Mouse (Mus musculus) limb, embryonic 14.5 days (tissue): ENCODE measurements around the gene Col7a1. TPM values are rescaled to one million over a fixed set of nuclear protein-coding genes. Genes with fewer than 3 reads are reported as not detected.

Experiments
- ATAC-seq: fragments of 200-750 bp; cut with Nextera tagmentation; 2 replicates; pipeline ENCODE4 v1.8.0; 2017; ENCODE audit warnings: low read depth, moderate number of reproducible peaks, moderate TSS enrichment; ENCODE audit not compliant: low FRiP score
- DNase-seq: peaks from one replicate; pipeline ENCODE4 v3.0.0-alpha.2; 2015; ENCODE audit warnings: low spot score
- H3K27ac ChIP-seq: fragments of 300-500 bp; sonication (generic); replicated peaks from 2 replicates; pipeline ENCODE4 v1.5.1; 2014; ENCODE audit warnings: low read depth, mild to moderate bottlenecking, low read length, moderate library complexity, mixed read lengths
- H3K27me3 ChIP-seq: fragments of 300-500 bp; sonication (generic); 2 replicates; pipeline ENCODE4 v1.6.1; 2014; ENCODE audit warnings: low read length, mixed read lengths; ENCODE audit not compliant: control insufficient read depth, insufficient read depth
- H3K36me3 ChIP-seq: fragments of 300-500 bp; sonication (generic); 2 replicates; pipeline ENCODE4 v1.6.1; 2014; ENCODE audit warnings: mild to moderate bottlenecking, low read length, moderate library complexity, mixed read lengths; ENCODE audit not compliant: control insufficient read depth, insufficient read depth
- H3K4me1 ChIP-seq: fragments of 300-500 bp; sonication (generic); 2 replicates; pipeline ENCODE4 v1.6.1; 2014; ENCODE audit warnings: antibody characterized with exemption, low read length, mixed read lengths; ENCODE audit not compliant: control insufficient read depth, insufficient read depth
- H3K4me2 ChIP-seq: fragments of 300-500 bp; sonication (generic); replicated peaks from 2 replicates; pipeline ENCODE4 v1.6.1; 2014; ENCODE audit warnings: low read depth, mild to moderate bottlenecking, low read length, moderate library complexity; ENCODE audit not compliant: severe bottlenecking
- H3K4me3 ChIP-seq: fragments of 300-500 bp; sonication (generic); replicated peaks from 2 replicates; pipeline ENCODE4 v1.5.1; 2014; ENCODE audit warnings: low read length
- H3K9ac ChIP-seq: fragments of 300-500 bp; sonication (generic); 2 replicates; pipeline ENCODE4 v1.6.1; 2014; ENCODE audit warnings: mild to moderate bottlenecking, low read depth, low read length, moderate library complexity; ENCODE audit not compliant: severe bottlenecking
- H3K9me3 ChIP-seq: fragments of 300-500 bp; sonication (generic); 2 replicates; pipeline ENCODE4 v1.6.1; 2016; ENCODE audit warnings: low read length; ENCODE audit not compliant: control insufficient read depth
- POLR2A ChIP-seq: fragments of 200-500 bp; IDR thresholded peaks from 2 replicates; pipeline ENCODE4 v1.8.0; 2012; ENCODE audit warnings: inconsistent platforms, mild to moderate bottlenecking, moderate library complexity, borderline replicate concordance; ENCODE audit not compliant: insufficient read depth, insufficient read length; ENCODE audit errors: extremely low read depth
- WGBS: fragments of 180-500 bp; shearing (Covaris S2); extraction: QIAGEN DNeasy Blood & Tissue Kit; methylation state at CpG from one replicate; pipeline ENCODE4 v1.1.7; 2014; 5-methylcytosine and 5-hydroxymethylcytosine counted together
- polyA plus RNA-seq, 2 experiments: library from polyadenylated mRNA; depleted of rRNA in 1 of 2; stranded (reverse) in 1 of 2; unstranded in 1 of 2; fragments of >200 nt; fragmentation: Nextera tagmentation in 1 of 2; extraction: Ambion mirVana in 1 of 2; gene quantifications; 2 replicates each; pipeline versions ENCODE4 v1.2.1 to v1.2.3; 2012 to 2014

Col7a1 gene
- 44.6 and 49.9 TPM in 2 replicates for polyA plus RNA-seq (2012; rRNA removed)
- polyA plus RNA-seq (2014; fragmentation: Nextera tagmentation; extraction: Ambion mirVana), result 17.5 and 25.9 TPM in 2 replicates

- Histone ChIP-seq H3K4me3 (peak within 1 kb of the TSS; percentile 21), H3K27me3 (peaks cover 9% of the 10 kb centered on the region; the same call in 1 of the 2 replicates), H3K36me3 (peaks cover 24% of the 10 kb centered on the region), H3K9me3 (no peaks in the 10 kb centered on the region), H3K4me1 (peaks cover 23% of the 10 kb centered on the region), H3K4me2 (peak within 1 kb of the TSS; percentile 36), H3K9ac (no peak within 1 kb of the TSS; the same call in 1 of the 2 replicates), H3K27ac (no peak within 1 kb of the TSS)
- ATAC-seq (no peak), DNase-seq (no peak)
- 9% methylated on average over 14 of the region's 15 CpGs for WGBS
- no peak for TF ChIP-seq POLR2A
Observed at GRCm38 (mm10) chr9:108953081-108953636, at the start of gene Col7a1. TSS of gene Col7a1 (plus strand) at chr9:108953586.

- no peak for ATAC-seq
Observed at GRCm38 (mm10) chr9:108912308-108912707, 41.1 kb upstream of the Col7a1 start.

GRCm38 (mm10) chr9:108913161-108913560 is 40.2 kb upstream of the Col7a1 start:
- H3K27me3 ChIP-seq, result no peaks in the 10 kb centered on the region
- no peak for DNase-seq
- WGBS, result 87% methylated on average over 7 of the region's 7 CpGs
- no peak overlapping the region for H3K9ac ChIP-seq
- H3K4me1 ChIP-seq, result no peaks in the 10 kb centered on the region
- H3K4me3 ChIP-seq, result no peak overlapping the region
- no peak for ATAC-seq
- no peaks in the 10 kb centered on the region for H3K9me3 ChIP-seq
- TF ChIP-seq POLR2A, result no peak
- H3K36me3 ChIP-seq, result no peaks in the 10 kb centered on the region
- H3K4me2 ChIP-seq, result no peak overlapping the region
- no peak overlapping the region for H3K27ac ChIP-seq

More at GRCm38 (mm10) chr9:108912308-108912707, 41.1 kb upstream of the Col7a1 start:
- no peak for DNase-seq
- Histone ChIP-seq H3K4me2 (no peak overlapping the region), H3K9ac (no peak overlapping the region), H3K4me3 (no peak overlapping the region), H3K27ac (no peak overlapping the region), H3K9me3 (no peaks in the 10 kb centered on the region), H3K27me3 (no peaks in the 10 kb centered on the region), H3K4me1 (no peaks in the 10 kb centered on the region), H3K36me3 (no peaks in the 10 kb centered on the region)
- no peak for TF ChIP-seq POLR2A
- 70% methylated on average over 6 of the region's 6 CpGs for WGBS

GRCm38 (mm10) chr9:108913621-108914020 is 39.8 kb upstream of the Col7a1 start:
- no peak overlapping the region for H3K27ac ChIP-seq
- H3K9me3 ChIP-seq, result no peaks in the 10 kb centered on the region
- ATAC-seq (no peak), DNase-seq (no peak)
- no peak overlapping the region for H3K4me3 ChIP-seq
- H3K9ac ChIP-seq, result no peak overlapping the region
- no peaks in the 10 kb centered on the region for H3K4me1 ChIP-seq
- H3K27me3 ChIP-seq, result no peaks in the 10 kb centered on the region
- no peak for TF ChIP-seq POLR2A
- H3K4me2 ChIP-seq, result no peak overlapping the region
- H3K36me3 ChIP-seq, result no peaks in the 10 kb centered on the region
- WGBS, result 68% methylated on average over 10 of the region's 10 CpGs

DNA sequence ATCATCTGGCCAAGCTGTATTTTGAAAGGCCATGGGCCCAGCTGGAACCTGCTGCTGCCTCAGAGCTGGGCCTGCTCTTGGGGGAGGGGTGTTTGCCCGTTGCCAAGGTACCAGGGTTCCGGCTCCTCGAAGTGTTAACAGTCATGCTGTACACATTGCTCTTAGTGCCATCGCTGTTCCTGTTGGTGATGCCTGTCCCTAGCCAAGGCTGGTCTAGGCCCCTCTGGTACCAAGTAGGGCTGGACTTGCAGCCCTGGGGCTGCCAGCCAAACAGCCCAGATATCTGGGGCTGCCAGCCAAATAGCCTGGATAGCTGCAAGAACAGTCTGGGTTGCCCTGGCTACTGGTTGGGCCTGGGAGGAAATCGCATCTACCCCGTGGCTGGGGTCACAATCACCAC is 38.9 kb upstream of the Col7a1 start, which contains the start of gene Tmem89:
Gene Tmem89 (plus strand): TSS at position 129 of the 400 bp plus-strand sequence.
- no peaks in the 10 kb centered on the region for H3K9me3 ChIP-seq
- no peaks in the 10 kb centered on the region for H3K4me1 ChIP-seq
- no peak within 1 kb of the TSS for H3K4me2 ChIP-seq
- H3K9ac ChIP-seq, result no peak within 1 kb of the TSS
- no peak for TF ChIP-seq POLR2A
- ATAC-seq (no peak), DNase-seq (no peak)
- no peak within 1 kb of the TSS for H3K4me3 ChIP-seq
- H3K27ac ChIP-seq, result no peak within 1 kb of the TSS
- WGBS, result 75% methylated on average over 6 of the region's 6 CpGs
- H3K27me3 ChIP-seq, result no peaks in the 10 kb centered on the region
- H3K36me3 ChIP-seq, result no peaks in the 10 kb centered on the region
